Mouse (Mus musculus): ENCODE measurements around the gene Polr3h. TPM values are rescaled to one million over a fixed set of nuclear protein-coding genes. Genes with fewer than 3 reads are reported as not detected.

The Polr3h gene
- polyA plus RNA-seq, 1 experiment, result 7.4 TPM

DNA sequence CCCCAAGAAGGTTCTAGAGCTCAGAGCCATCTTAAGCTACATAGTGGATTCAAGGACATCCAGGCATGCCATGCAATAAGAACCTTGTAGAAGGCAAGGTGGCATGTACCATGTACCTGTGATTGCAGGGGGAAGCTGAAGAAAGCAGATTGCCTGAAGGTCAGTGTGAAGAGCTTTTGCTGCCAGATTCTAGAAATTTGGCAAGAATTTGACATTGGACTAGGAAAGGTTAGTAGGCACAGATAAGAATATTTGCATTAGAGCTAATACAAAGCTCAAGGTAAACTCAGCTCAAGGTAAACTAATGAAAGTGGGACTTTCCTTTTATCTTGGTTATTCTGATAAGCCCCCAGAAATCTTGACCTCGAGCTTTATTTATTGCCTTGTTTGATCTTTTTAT lies 38.2 kb upstream of the Polr3h start:
- Histone ChIP-seq H3K27me3 (ENCODE audit: control insufficient read depth) (no peaks in the 10 kb centered on the region; the same call in 1 of the 2 replicates), H3K4me1 (ENCODE audit: control insufficient read depth) (peaks cover 35% of the 10 kb centered on the region), H3K4me3 (replicated peaks) (no peak overlapping the region), H3K36me3 (ENCODE audit: control insufficient read depth) (no peaks in the 10 kb centered on the region), H3K9me3 (ENCODE audit: control insufficient read depth, low read length) (no peaks in the 10 kb centered on the region)
- TF ChIP-seq GATA1 (IDR thresholded peaks at IDR 0.05; ENCODE audit: low read length), result no peak
- TF ChIP-seq TAL1 (IDR thresholded peaks at IDR 0.05; ENCODE audit: low read length), result no peak

DNA sequence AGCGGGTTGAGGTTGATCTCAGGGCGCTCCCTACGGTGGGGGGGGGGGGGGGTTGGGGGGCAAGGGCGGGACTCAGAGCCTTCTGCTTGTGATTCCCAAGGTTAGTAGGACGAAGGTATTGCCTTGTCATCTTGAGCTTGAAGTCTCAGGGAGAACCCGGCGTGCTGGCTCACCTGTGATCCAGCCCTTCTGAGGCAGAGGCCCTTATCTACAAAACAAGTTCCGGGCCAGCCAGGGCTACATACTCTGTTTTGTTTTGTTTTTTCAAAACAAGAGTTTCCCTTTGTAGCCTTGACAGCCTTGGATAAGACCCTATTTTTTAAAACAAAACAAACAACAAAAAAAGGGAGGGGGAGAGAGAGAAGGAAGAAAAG lies 35.0 kb upstream of the Polr3h start:
- Histone ChIP-seq H3K27me3 (ENCODE audit: control insufficient read depth) (no peaks in the 10 kb centered on the region), H3K4me1 (ENCODE audit: control insufficient read depth) (peaks cover 37% of the 10 kb centered on the region), H3K36me3 (ENCODE audit: control insufficient read depth) (peaks cover 17% of the 10 kb centered on the region), H3K4me3 (replicated peaks) (peak overlapping the region; percentile 80), H3K9me3 (ENCODE audit: control insufficient read depth, low read length) (no peaks in the 10 kb centered on the region)
- TF ChIP-seq GATA1 (IDR thresholded peaks at IDR 0.05; ENCODE audit: low read length) (no peak), TAL1 (IDR thresholded peaks at IDR 0.05; ENCODE audit: low read length) (no peak)

DNA sequence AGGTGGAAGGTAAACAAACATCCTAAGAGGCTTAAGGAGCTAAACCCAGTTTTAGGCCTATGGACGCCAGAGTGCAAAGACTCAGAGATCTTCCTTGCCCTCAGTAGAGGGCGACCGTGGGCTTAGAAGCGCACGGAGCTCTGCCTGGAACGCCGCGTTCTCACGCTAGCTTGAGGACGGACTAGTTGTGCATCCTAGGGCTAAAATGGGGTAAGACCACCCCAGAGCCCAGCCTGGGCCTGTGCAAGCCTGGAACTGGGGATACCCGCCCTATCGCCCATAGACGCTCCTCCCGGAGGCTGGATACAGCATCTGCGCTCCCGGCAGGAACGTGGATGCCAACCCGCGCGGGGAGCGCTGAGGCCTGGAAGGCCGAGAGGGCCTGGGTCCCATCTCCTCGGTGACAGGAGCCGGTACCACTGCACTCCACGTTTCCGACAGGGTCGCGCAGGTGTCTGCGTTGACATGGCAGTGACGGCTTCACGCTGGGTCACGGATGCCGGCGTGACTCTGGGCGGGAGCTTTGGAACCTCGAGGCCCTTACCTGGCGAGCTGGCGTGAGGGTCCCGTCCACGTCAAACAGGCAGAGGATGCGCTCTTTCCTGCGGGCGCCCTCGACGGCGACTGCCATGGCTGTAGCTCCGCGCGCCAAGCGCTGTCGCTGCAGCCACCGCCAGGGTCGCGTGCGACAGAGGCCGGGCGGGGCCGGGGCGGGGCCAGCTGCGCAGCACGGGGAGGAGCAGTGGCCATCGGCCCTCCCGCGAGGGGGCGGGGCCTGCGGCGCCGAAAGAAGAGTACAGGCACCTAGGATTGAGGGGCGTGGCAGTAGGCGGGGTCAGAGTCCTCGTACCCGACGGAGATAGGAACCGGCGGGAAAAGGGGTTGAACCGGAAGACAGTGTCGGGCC lies 34.4 kb upstream of the Polr3h start, which contains the start of gene Pmm1:
TSS of gene Pmm1 (minus strand) at position 760 of the 907 bp plus-strand sequence.
- peaks cover 37% of the 10 kb centered on the region for H3K4me1 ChIP-seq (ENCODE audit: control insufficient read depth)
- H3K4me3 ChIP-seq (replicated peaks), result peak within 1 kb of the TSS; percentile 80
- TF ChIP-seq TAL1 (IDR thresholded peaks at IDR 0.05; ENCODE audit: low read length), result no peak
- TF ChIP-seq GATA1 (IDR thresholded peaks at IDR 0.05; ENCODE audit: low read length), result no peak
- peaks cover 23% of the 10 kb centered on the region for H3K36me3 ChIP-seq (ENCODE audit: control insufficient read depth)
- H3K9me3 ChIP-seq (ENCODE audit: control insufficient read depth, low read length), result no peaks in the 10 kb centered on the region
- no peaks in the 10 kb centered on the region for H3K27me3 ChIP-seq (ENCODE audit: control insufficient read depth)

DNA sequence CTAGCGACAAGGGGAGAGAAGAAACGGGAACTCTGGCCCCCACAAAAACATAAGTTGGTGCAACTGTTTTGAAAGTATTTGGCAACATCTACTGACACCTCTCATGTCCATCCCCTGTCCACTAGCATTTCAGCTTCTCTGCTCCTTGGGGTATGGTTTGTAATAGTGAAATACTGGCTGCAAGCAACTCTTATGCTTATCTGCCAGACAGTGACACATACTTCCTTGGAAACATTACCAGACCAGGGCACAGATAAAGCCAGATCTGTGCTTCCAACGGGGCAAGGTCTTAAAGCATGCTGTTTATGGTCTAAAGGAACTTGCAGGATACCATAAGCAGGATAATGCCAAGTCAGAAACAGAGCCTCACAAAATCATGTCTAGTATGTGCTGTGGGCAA lies 32.9 kb upstream of the Polr3h start:
- Histone ChIP-seq H3K4me1 (ENCODE audit: control insufficient read depth) (peaks cover 32% of the 10 kb centered on the region), H3K36me3 (ENCODE audit: control insufficient read depth) (peaks cover 37% of the 10 kb centered on the region), H3K9me3 (ENCODE audit: control insufficient read depth, low read length) (no peaks in the 10 kb centered on the region), H3K4me3 (replicated peaks) (no peak overlapping the region), H3K27me3 (ENCODE audit: control insufficient read depth) (no peaks in the 10 kb centered on the region)
- TF ChIP-seq TAL1 (IDR thresholded peaks at IDR 0.05; ENCODE audit: low read length) (no peak), GATA1 (IDR thresholded peaks at IDR 0.05; ENCODE audit: low read length) (no peak)

DNA sequence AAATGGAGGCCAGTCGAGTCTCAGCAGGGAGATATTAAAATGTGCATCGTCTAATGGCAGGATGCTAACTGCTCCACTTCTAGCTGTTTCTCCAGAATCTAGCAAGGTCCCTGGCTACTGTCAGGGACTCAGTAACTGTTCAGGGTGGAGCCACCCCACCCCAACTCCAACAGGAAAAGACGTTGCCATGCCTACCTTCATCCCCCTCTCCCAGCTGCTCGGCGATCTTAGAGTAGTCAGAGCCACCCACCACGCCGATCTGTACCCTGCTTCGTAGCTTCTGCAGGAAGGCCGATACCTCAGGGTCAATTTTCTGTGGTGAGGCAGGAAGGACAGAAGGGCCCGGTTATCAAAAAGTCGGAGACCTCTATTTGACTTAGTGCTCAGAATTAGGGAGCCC lies 31.6 kb upstream of the Polr3h start:
- no peak for TF ChIP-seq TAL1 (IDR thresholded peaks at IDR 0.05; ENCODE audit: low read length)
- no peak overlapping the region for H3K4me3 ChIP-seq (replicated peaks)
- H3K9me3 ChIP-seq (ENCODE audit: control insufficient read depth, low read length), result no peaks in the 10 kb centered on the region
- peaks cover 32% of the 10 kb centered on the region for H3K4me1 ChIP-seq (ENCODE audit: control insufficient read depth)
- peaks cover 46% of the 10 kb centered on the region for H3K36me3 ChIP-seq (ENCODE audit: control insufficient read depth)
- H3K27me3 ChIP-seq (ENCODE audit: control insufficient read depth), result no peaks in the 10 kb centered on the region

DNA sequence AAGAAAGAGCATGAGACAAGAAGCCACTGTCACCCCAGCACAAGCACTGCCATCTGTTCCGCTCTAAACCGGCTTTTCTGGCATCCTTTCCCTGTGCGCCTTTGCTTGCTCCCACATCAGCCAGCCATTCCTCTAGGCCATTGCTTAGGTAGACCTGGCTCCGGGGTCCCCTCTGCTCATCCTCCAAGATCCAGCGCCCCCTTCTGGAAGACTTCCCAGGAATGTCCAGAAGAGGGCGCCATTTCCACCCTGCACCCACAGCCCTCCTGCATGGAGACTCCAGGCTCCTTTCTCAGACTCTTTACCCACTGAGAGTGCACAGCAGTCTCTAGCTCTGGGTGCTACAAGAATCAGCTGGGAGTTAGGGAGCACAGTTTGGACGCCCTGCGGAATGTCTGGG lies 30.4 kb upstream of the Polr3h start:
- no peak overlapping the region for H3K4me3 ChIP-seq (replicated peaks)
- H3K9me3 ChIP-seq (ENCODE audit: control insufficient read depth, low read length), result no peaks in the 10 kb centered on the region
- H3K4me1 ChIP-seq (ENCODE audit: control insufficient read depth), result peaks cover 30% of the 10 kb centered on the region
- no peak for TF ChIP-seq GATA1 (IDR thresholded peaks at IDR 0.05; ENCODE audit: low read length)
- TF ChIP-seq TAL1 (IDR thresholded peaks at IDR 0.05; ENCODE audit: low read length), result no peak
- H3K36me3 ChIP-seq (ENCODE audit: control insufficient read depth), result peaks cover 57% of the 10 kb centered on the region
- H3K27me3 ChIP-seq (ENCODE audit: control insufficient read depth), result no peaks in the 10 kb centered on the region

DNA sequence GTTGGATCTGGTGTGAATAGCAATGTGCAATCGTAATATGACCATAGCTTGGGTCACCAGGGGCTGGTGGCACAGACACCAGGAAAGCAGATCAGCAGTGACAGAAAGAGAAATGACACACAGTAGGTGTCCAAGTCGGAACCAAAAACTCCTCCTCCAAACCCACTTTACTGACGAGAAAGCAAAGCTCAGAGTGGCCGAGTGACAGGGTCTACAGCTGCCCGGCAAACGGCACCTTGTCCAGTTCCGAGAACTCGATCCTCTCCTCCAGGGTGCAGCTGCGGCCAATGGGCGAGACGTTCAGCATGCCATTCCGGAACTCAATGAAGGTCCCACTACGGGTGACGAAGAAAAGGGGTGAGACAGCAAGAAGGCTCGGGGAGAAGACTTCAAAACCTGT lies 29.4 kb upstream of the Polr3h start:
- Histone ChIP-seq H3K27me3 (ENCODE audit: control insufficient read depth) (no peaks in the 10 kb centered on the region), H3K9me3 (ENCODE audit: control insufficient read depth, low read length) (no peaks in the 10 kb centered on the region), H3K4me1 (ENCODE audit: control insufficient read depth) (peaks cover 23% of the 10 kb centered on the region), H3K36me3 (ENCODE audit: control insufficient read depth) (peaks cover 66% of the 10 kb centered on the region), H3K4me3 (replicated peaks) (no peak overlapping the region)
- TF ChIP-seq TAL1 (IDR thresholded peaks at IDR 0.05; ENCODE audit: low read length) (no peak), GATA1 (IDR thresholded peaks at IDR 0.05; ENCODE audit: low read length) (no peak)

DNA sequence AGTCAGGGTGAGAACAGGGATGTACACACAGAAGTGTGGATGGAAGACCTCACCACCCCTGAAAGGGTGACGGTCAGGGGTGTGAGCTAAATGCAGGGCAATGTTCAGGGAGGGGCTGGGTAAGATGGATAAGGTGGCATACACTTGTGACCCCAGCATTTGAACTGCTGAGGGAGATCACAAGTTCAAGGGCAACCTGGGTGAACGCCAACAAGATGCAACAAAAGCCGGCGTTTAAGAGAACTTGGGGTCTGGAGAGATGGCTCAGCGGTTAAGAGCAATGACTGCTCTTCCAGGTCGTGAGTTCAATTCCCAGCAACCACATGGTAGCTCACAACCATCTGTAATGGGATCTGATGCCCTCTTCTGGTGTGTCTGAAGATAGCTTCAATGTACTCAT lies 28.7 kb upstream of the Polr3h start:
- Histone ChIP-seq H3K9me3 (ENCODE audit: control insufficient read depth, low read length) (no peaks in the 10 kb centered on the region), H3K4me3 (replicated peaks) (no peak overlapping the region), H3K27me3 (ENCODE audit: control insufficient read depth) (no peaks in the 10 kb centered on the region), H3K36me3 (ENCODE audit: control insufficient read depth) (peaks cover 66% of the 10 kb centered on the region), H3K4me1 (ENCODE audit: control insufficient read depth) (peaks cover 16% of the 10 kb centered on the region)
- TF ChIP-seq TAL1 (IDR thresholded peaks at IDR 0.05; ENCODE audit: low read length), result no peak
- no peak for TF ChIP-seq GATA1 (IDR thresholded peaks at IDR 0.05; ENCODE audit: low read length)

DNA sequence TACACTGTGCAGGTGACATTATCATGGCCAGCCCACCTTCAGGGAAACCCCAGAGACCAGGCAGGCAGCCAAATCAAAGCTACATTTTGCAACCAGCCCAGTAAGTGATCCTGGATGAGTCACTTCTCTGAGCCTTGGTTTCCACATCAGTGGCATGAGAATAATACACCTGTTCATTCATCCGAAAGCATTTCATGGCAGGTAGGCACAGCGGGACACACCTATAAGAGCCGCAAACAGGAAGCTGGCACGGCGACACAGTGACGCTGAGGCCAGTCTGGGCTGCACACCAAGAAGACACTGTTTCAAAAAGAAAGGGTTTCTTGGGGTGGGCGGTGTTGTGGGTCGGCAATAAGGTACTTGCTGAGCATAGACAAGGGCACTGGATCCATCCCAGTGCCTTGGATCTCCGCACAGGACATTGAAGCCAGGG lies 28.1 kb upstream of the Polr3h start:
- Histone ChIP-seq H3K4me3 (replicated peaks) (no peak overlapping the region), H3K36me3 (ENCODE audit: control insufficient read depth) (peaks cover 66% of the 10 kb centered on the region), H3K27me3 (ENCODE audit: control insufficient read depth) (no peaks in the 10 kb centered on the region), H3K4me1 (ENCODE audit: control insufficient read depth) (peaks cover 13% of the 10 kb centered on the region), H3K9me3 (ENCODE audit: control insufficient read depth, low read length) (no peaks in the 10 kb centered on the region)
- TF ChIP-seq TAL1 (IDR thresholded peaks at IDR 0.05; ENCODE audit: low read length) (no peak), GATA1 (IDR thresholded peaks at IDR 0.05; ENCODE audit: low read length) (no peak)
